Mouse (Mus musculus): ENCODE measurements at regions not wholly inside any gene's neighbourhood (a gene's known extent, or its start where the extent isn't known, plus 50 kb on each side); places are given as distances from the start of the nearest gene placed in this dataset.

DNA sequence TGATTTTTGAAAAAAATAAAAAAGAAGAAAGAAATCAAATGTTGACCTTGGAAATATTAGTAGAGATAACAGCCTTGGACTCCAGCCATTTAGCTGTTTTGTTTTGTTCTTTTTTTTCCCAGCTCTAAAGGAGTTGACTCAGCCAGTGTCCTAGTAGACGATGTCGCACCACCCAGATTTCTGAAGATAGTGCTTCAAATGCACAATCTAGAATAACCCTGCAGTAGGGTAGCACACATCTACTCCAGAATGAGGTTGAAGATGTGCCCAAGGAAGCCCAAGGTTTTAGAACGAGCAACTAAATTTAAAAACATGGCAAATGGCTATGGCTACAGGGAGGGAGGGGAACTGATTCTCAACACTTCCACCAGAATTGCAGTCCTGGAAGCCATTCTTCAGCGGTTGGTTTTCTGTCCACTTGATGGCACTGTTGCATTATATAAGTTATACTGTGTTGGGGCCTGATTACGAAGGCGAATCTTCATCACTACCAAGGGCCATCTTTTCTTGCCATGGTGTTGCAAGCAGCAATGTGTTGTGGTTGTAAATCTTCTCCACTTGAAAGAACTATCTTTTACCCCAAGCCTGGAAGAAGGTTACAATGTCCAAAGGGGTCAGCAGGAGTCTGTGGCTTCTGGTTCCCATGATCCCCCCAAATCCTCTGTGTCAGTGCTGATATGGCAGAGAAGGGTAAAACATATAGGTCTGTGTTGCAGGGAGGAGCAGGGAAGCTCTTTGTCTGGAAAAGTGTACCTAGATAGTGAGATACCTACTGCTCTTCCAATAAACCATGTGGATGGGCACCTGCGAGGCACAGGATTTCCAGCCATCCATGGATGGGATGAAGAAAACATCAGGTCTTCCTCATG lies 330.6 kb downstream of the Zfp619 start:
- CTCF ChIA-PET, result no interaction called here
- POLR2A ChIA-PET, result no interaction called here

DNA sequence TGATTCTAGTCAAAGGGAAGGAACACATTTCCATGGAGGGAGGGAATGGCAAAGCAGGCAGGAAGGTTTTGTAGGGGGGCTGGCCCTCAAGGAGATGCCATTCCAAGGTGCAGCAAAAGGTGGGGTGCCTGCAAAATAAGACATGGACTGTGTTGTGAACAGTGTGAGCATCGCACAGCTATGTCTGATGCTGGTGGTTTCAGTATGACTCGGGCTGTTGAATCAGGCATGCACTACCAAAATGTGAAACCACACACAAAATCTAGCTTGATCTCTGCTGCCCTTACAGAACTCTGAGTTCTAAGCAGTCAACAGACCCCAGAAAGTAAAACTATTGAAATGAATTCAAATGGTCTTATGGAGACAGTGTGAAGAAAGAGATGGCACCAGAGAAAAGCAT lies 339.7 kb downstream of the Zfp619 start:
- ChIA-PET CTCF (no interaction called here), POLR2A (no interaction called here)

DNA sequence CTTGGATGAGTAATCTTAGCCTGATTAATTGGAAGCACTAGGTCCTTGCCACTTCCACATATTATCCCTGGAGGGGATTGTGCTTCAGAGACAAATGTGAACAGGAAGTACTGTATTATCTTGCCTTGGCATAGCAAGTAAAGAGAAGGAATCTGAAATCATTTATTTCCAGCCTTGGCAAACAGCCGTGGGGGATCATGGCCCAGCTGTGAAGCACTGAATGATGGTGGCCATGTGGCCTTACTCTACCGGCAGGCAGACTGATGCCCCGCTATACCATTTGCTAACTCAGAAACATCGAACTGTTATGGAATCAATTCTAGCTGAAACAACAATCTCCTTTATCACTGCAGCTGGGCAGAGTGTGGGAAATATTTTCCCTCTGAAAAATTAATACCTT lies 345.3 kb downstream of the Zfp619 start:
- POLR2A ChIA-PET, result no interaction called here
- CTCF ChIA-PET, result no interaction called here

DNA sequence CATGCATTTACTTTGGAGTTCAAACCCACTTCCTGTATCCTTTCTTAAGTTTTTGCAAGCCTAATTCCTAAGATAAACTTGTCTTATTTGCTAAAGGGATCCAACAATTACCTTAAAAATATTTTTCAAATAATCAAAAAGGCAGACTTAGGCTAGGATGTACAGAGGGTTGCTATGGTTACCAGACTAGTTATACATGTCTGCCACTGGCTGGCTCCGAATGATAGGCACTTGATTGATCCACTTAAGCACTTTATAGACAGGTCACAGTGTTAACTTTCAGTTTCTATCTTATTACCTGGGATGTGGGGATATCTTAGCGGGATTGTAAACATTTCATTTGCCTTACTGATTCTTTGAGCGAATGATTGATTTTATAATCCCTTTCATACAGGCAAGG lies 346.6 kb downstream of the Zfp619 start:
- POLR2A ChIA-PET, result no interaction called here
- CTCF ChIA-PET, result no interaction called here

DNA sequence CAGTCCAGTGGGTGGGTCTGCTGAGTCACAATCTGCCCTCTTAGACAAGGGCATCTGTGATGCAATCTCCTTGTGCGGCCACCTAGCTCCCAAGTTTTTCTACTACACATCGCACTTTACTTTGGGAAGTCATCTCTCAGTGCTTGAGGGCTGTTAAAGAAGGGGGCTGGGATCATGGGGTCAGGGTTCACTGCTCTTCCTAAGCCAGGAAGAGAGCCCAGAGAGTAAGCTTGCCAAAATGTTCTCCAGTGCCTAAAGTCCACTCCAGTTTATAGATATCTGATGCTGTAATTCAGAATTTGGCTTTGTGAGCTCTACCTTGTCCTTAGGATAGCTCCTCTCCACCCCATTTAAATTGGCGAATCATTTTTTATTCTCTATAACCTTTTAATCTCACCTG lies 347.2 kb downstream of the Zfp619 start:
- ChIA-PET CTCF (no interaction called here), POLR2A (interaction anchor here in 1 of 4 experiments (0.7 kb wide), 1 partner anchor 17 kb away, joined by 5 read pairs; no protein-coding TSS in a partner anchor)

DNA sequence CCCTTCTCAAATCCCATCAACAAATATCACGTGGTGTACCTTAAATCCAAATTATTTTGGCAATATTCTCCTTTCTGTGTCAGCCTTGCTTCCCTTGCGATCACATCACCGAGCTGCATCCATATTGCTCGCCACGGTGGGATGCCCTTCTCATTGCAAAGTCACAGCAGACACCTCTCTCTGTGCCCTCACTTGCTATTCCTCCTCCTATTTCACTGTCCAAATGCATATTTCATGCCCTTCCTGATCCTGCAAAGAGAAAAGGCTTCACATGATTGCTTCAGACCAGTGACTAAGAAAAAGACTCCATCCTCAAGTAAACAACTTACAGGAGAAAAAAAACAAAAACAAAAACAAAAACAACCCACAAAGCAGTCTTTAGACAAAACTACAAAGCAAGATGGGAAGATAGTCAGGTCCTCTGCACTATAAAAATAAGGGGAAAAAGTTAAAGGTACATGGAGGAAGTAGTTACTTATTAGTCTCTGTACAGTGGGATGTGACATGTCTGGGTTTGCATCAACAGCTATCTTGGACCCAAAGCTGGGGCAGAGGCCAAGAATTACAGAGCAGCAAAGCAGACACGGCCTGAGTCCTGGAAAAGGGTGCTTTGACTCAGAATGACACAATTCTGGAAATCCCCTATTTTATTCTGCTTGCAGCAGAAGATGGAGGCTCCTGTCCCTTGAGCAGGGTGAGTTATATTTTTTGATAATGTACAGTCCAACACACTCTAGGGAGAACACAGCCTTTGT lies 349.3 kb downstream of the Zfp619 start:
- ChIA-PET POLR2A (no interaction called here), CTCF (interaction anchor here in 1 of 4 experiments (0.6 kb wide), 1 partner anchor 58 kb away, joined by 4 read pairs; no protein-coding TSS in a partner anchor)

DNA sequence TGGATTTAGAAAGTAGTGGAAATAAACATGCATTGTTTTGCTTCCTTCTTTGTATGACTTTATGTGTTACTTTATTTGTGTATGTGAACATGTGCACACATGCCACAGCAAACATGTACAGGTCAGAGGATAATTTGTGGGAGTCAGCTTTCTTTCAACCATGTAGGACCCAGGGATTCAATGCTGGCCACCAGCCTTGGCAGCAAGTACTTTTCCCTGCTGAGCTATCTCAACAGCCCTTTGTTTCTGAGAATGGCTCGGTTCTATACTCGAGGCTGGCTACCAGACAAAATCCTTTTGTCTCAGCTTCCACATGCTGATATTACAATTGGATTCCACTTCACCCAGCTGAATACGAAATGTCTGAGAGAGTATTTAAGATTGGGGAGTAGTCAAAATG lies 349.9 kb downstream of the Zfp619 start:
- ChIA-PET POLR2A (interaction anchor here in 1 of 4 experiments (0.6 kb wide), 1 partner anchor 1507 kb away, joined by 4 read pairs; no protein-coding TSS in a partner anchor), CTCF (no interaction called here)

DNA sequence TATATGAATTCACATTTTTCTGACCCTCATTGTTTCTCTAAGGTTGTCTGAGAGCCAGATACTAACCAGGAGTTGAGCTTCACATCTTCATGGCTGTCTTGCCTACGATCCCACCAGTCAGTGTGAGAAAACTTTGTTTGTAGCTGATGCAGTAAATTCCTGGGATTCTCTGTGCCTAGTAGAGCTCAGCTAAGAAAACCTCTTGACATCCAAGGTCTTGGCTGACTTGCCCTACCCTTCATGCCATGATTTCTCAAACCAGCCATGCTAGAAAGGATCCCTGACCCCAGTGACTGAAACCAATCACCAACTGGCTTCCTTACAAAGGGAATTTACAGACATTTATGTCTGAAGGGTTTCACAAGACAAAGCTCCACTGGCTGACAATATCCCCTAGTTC lies 364.5 kb downstream of the Zfp619 start:
- ChIA-PET CTCF (no interaction called here), POLR2A (interaction anchor here in 1 of 4 experiments (0.5 kb wide), 1 partner anchor 17 kb away, joined by 5 read pairs; no protein-coding TSS in a partner anchor)

DNA sequence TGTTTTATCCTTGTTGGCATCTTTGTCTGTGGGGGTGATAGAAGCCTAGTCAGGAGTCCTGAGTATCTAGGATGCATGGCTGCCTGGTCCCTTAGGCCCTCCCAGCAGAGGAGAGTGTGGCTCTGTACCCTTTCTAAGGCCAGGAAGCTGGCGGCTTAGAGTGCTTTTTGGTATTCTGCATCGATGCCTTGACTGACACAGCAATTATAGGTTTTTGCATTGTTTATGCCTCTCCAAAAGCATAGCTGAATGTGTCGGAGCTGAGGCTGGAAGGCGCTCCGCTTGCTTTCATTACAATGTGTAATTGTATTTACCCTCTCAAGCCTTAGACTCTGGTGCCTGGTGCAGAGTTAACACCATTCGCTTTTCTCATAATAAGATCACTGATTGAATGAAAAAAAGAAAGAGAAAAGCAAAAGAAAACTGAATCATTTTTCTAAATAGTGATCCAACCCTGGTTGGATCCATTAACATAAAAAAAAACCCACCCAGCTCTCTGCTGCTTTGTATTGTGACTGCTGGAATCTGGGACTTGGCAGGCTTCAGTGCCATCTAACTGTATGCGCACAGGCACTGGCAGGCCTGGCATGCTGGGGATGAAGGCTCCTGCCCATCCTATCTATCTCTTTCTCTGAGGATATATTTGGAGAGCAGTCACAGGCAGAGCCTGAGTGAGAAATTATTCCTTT lies 376.8 kb downstream of the Zfp619 start:
- ChIA-PET CTCF (no interaction called here), POLR2A (interaction anchor here in 1 of 4 experiments (1.1 kb wide), 1 partner anchor 16 kb away, joined by 3 read pairs; no protein-coding TSS in a partner anchor)

DNA sequence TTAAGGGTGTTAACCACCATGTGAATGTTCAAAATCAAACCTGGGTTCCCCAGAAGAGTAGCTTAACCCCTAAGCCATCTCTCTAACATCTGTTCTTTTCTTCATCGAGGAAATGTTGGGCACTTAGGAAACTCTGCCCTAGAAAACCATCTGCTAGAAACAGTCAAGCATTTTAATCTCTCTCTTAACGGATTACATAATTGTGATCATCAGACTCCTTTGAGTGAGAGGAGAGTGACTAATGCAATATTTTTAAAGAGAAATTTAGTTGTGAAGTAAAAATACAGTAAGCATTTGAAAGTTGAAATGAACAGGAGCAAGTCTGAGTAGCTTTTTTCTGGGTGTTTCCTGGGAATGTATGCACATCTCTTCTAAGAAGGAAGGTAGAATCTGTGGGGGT lies 379.4 kb downstream of the Zfp619 start:
- CTCF ChIA-PET, result no interaction called here
- POLR2A ChIA-PET, result no interaction called here

DNA sequence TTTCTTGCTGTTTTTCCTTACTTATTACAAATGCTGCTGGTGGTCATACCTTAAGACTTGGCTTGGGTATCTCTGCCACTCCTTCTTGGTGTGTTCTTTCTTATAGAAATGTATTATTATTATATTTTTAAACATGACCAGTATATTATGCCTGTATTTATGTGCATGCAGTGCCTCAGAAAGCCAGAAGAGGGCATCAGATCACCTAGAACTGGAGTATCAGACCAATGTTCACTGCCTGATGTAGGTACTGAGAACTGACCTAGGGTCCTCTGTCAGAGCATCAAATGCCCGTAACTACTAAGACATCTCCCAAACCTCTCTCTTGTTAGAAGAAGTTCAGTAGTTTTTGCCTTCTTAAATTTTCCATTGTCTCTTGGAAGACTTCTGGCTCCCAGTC lies 380.7 kb downstream of the Zfp619 start:
- CTCF ChIA-PET, result no interaction called here
- POLR2A ChIA-PET, result no interaction called here

DNA sequence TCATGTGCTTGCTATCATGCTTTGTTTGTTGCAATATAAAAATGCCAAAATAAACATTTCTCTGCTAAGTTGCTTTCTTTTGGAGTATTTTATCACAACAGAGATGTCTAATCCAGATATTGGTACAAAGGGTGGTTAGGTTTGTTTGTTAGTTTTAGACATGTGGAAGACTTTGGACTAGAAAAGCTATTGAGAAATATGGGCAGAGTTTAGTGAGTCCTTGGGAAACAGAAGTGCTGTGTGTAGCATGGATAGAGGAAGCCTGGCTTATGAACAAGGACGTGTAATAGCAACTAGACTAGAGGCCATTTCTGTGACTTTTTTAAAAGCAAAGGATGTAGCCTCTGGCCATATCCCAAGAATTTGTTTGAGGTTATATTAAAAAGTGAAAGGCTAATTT lies 416.4 kb downstream of the Zfp619 start:
- POLR2A ChIA-PET, result no interaction called here
- CTCF ChIA-PET, result no interaction called here

DNA sequence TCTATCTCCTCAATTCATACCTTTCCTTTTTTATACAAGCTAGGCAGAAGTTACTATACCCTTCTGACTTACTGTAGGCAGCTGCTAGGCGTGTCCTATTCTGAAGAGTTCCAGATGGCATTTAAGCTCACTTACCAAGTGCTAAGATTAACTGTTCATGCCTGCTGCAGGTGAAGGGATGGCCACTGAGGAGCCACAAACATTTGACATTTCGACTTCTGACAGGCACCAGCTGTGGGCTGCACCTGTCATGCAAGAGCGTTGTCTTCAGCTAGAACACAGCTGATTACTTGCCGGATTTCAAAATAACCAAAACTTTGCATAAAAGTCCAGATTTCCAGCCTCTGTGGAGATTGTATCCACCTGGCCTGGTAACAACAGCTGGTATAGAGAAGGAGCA lies 419.7 kb downstream of the Zfp619 start:
- POLR2A ChIA-PET, result no interaction called here
- CTCF ChIA-PET, result no interaction called here

DNA sequence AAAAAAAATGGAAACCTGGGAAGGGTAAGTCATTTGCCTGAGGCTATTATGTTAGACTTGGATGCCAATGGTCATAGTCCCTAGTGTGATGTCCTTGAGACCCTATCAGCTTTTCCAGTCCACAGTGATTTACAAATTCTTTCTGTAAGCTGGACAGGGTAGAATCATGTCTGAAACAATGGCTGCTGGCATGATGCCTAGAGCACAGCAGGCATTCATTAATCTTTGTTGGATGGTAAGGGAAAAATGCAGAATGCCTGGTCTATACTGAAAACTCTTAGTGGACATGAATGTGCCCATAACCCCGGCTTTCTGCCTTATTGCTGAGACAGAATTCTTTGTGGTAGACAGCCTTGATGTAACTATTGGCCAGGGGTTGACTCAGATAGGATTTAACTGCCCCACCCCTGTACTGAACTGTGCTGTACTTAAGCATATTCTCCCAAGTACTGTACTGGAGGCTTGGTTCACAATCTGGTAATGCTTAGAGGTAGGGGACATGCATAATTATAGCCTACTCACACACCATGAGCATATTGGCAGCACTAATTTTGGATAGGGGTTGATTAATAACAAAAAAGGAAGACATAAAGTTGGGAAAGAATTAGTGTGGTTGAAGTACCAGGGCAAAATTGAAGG lies 424.8 kb downstream of the Zfp619 start:
- ChIA-PET POLR2A (no interaction called here), CTCF (no interaction called here)

DNA sequence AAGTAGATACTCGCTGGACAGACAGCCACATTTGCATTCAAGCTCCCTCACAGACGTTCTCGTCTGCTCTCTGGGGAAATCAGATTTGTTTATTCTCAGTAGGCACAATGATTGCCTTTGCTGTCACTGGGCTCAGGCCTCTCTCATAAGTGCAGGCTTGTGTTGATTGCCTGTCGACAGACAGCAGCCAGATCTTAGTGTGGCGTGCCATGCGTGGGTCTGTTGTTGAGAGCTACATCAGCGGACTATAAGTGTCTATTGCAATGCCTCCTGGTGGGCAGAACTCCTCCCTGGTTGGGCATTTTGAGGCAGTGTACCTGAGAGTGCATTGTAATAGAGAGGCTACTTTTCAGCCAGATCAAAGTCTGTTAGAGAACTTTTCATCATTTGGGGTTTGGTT lies 436.5 kb downstream of the Zfp619 start:
- CTCF ChIA-PET, result no interaction called here
- POLR2A ChIA-PET, result no interaction called here

DNA sequence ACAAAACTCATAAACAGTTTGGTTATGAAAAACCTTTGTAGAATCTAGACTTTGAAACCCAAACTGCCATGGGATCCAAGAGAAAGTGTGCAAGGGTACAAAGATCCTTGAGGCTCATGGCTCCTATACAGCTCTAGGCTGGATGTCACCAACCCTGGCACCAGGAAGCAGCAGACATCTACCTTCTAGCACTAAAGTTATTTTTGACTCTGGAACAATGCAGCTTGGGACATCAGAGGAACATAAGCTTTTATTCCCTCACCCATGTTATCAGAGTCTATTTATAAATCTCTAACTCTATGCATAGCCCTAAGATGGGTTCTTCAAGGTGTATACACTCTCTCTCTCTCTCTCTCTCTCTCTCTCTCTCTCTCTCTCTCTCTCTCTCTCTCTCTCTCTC lies 437.4 kb downstream of the Zfp619 start:
- POLR2A ChIA-PET, result no interaction called here
- CTCF ChIA-PET, result no interaction called here

DNA sequence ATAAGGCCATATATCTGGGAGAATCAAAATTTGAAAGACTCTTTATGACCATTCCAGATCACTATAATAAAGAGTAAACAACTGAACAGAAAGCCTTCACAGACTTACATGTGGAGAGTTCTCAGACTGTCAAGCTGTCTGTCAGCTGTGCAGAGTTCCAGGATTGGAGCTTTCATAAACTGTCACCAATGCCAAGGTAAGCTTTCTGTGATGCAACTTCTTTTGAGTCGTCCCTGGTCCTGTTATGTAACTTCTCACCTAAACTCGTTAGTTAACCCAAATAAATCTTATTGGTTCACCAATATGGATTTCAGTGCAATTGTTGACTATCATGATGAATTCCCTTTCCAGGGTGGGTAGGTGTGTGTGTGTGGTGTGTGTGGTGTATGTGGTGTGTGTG lies 460.6 kb downstream of the Zfp619 start:
- ChIA-PET CTCF (no interaction called here), POLR2A (no interaction called here)

DNA sequence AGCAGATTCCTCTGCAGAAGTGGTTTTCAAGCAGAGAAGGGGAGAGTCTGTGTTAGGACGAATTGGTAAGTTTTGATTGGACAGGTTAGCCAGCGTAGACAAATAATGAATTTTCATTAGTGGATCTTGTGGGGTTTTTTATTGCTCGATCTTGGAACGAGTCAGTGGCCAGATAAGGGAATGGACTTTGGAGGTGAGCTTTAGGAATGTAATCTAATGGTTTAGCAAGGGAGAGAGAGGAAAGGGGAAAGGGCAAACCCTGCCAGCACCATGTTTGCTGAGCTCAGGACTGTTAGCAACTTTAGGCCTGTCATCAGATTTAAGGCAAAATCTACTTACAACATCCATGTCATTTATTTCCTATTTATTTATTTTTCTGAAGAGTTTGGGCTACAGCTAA lies 464.1 kb downstream of the Zfp619 start:
- POLR2A ChIA-PET, result no interaction called here
- CTCF ChIA-PET, result no interaction called here
